Mouse (Mus musculus): ENCODE measurements around the gene Prss41.

DNA sequence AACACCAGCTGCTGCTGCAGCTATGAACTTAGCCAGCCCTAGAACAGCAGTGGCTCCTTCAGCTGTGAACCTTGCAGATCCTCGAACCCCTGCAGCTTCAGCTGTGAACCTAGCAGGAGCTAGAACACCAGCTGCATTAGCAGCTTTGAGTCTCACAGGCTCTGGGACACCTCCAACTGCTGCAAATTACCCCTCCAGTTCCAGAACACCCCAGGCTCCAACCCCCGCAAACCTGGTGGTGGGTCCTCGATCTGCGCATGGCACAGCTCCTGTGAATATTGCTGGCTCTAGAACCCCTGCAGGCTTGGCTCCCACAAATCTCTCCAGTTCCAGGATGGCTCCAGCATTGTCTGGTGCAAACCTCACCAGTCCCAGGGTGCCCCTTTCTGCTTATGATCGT lies 23.2 kb downstream of the Prss41 start:
- no peak for TF ChIP-seq POLR2AphosphoS5 (IDR thresholded peaks at IDR 0.05; ENCODE audit: insufficient replicate concordance, low read depth, low read length)
- no peak for TF ChIP-seq CTCF (IDR thresholded peaks at IDR 0.05; ENCODE audit: low read depth, low read length)
- no peak for TF ChIP-seq TAL1 (conservative IDR thresholded peaks at IDR 0.05; ENCODE audit: low read depth, low read length)
- no peak for TF ChIP-seq GATA1 (IDR thresholded peaks at IDR 0.05; ENCODE audit: borderline replicate concordance, low read length)
- no peak for TF ChIP-seq GATA2 (IDR thresholded peaks at IDR 0.05; ENCODE audit: borderline replicate concordance, low read depth, low read length)
